Mouse (Mus musculus) gonadal fat pad, adult 2 months (tissue): ENCODE measurements around the gene Clpx. TPM values are rescaled to one million over a fixed set of nuclear protein-coding genes. Genes with fewer than 3 reads are reported as not detected.

Experiments
- DNase-seq: peaks from one replicate; pipeline ENCODE4 v3.0.0-alpha.2; 2012; ENCODE audit warnings: low read depth
- polyA plus RNA-seq: library from polyadenylated mRNA; depleted of rRNA; stranded (reverse); fragments of >200 nt; gene quantifications from 2 replicates; pipeline ENCODE4 v1.2.3, GENCODE M21; 2012; rRNA removed

The Clpx gene
- polyA plus RNA-seq, 1 experiment: 11.5 TPM

- peak; percentile 78 for DNase-seq
Measured at GRCm38 (mm10) chr9:65345854-65346475, 51.9 kb downstream of the Clpx start, which contains the start of gene Pdcd7. Gene Pdcd7, plus strand, starts transcription at chr9:65346104.

GRCm38 (mm10) chr9:65346476-65347111 is 52.5 kb downstream of the Clpx start:
- DNase-seq: no peak

GRCm38 (mm10) chr9:65347112-65347850 is 53.2 kb downstream of the Clpx start:
- no peak for DNase-seq

GRCm38 (mm10) chr9:65353251-65353650 is 59.2 kb downstream of the Clpx start:
- no peak for DNase-seq

GRCm38 (mm10) chr9:65356561-65356960 is 62.5 kb downstream of the Clpx start:
- DNase-seq: no peak

- DNase-seq: no peak
Measured at GRCm38 (mm10) chr9:65356971-65357370, 62.9 kb downstream of the Clpx start.

GRCm38 (mm10) chr9:65358956-65359480 is 65.0 kb downstream of the Clpx start:
- DNase-seq: no peak

- no peak for DNase-seq
Measured at GRCm38 (mm10) chr9:65360641-65361448, 66.8 kb downstream of the Clpx start, which contains the start of gene Ubap1l. Gene Ubap1l, plus strand, starts transcription at chr9:65361041.

- no peak for DNase-seq
Measured at GRCm38 (mm10) chr9:65363684-65364083, 69.6 kb downstream of the Clpx start.

GRCm38 (mm10) chr9:65365721-65366120 is 71.7 kb downstream of the Clpx start:
- DNase-seq: no peak

- no peak for DNase-seq
Measured at GRCm38 (mm10) chr9:65371756-65372155, 77.7 kb downstream of the Clpx start.

- no peak for DNase-seq
Measured at GRCm38 (mm10) chr9:65372449-65372848, 78.4 kb downstream of the Clpx start.

GRCm38 (mm10) chr9:65374468-65375162 is 80.6 kb downstream of the Clpx start:
- no peak for DNase-seq

- DNase-seq: no peak
Measured at GRCm38 (mm10) chr9:65375163-65375934, 81.3 kb downstream of the Clpx start.

Other genes with a start within 250 kb of the Clpx start
- gene Igdcc4, start 192.8 kb upstream of the Clpx start, polyA plus RNA-seq: 2.9 and 4.7 TPM in 2 replicates
- gene Igdcc3, start 153.1 kb upstream of the Clpx start, polyA plus RNA-seq: 0.43 and 0.77 TPM in 2 replicates
- 12.9 and 18.3 TPM in 2 replicates for gene Parp16, start 98.9 kb upstream of the Clpx start, polyA plus RNA-seq
- 21.1 and 31.7 TPM in 2 replicates for gene Cilp, start 29.1 kb upstream of the Clpx start, polyA plus RNA-seq
- gene Pdcd7, start 51.8 kb downstream of the Clpx start, polyA plus RNA-seq: 6.5 and 9.1 TPM in 2 replicates
- 0.15 and 0.20 TPM in 2 replicates for gene Ubap1l, start 66.8 kb downstream of the Clpx start, polyA plus RNA-seq
- 0.79 and 0.99 TPM in 2 replicates for gene Kbtbd13, start 97.4 kb downstream of the Clpx start, polyA plus RNA-seq
- gene Rasl12, start 104.2 kb downstream of the Clpx start, polyA plus RNA-seq: 35.6 and 36.9 TPM in 2 replicates
- gene Slc51b, start 128.7 kb downstream of the Clpx start, polyA plus RNA-seq: not detected in 2 replicates
- gene Mtfmt, start 141.5 kb downstream of the Clpx start, polyA plus RNA-seq: 9.3 and 11.4 TPM in 2 replicates
- gene Spg21, start 166.7 kb downstream of the Clpx start, polyA plus RNA-seq: 38.1 and 41.5 TPM in 2 replicates
- 0.30 and 0.70 TPM in 2 replicates for gene Ankdd1a, start 225.9 kb downstream of the Clpx start, polyA plus RNA-seq